Mouse (Mus musculus) midbrain, embryonic 14.5 days (tissue): ENCODE measurements around the gene LTO1. TPM values are rescaled to one million over a fixed set of nuclear protein-coding genes. Genes with fewer than 3 reads are reported as not detected.

ENCODE experiments used
- ATAC-seq: fragments of 200-750 bp; cut with Nextera tagmentation; 2 replicates; pipeline ENCODE4 v1.8.0; 2017; ENCODE audit warnings: moderate number of reproducible peaks, moderate library complexity; ENCODE audit not compliant: low FRiP score, low TSS enrichment
- DNase-seq: peaks from one replicate; pipeline ENCODE4 v3.0.0-alpha.2; 2015
- H3K27ac ChIP-seq: fragments of 300-500 bp; sonication (generic); replicated peaks from 2 replicates; pipeline ENCODE4 v1.5.1; 2014; ENCODE audit warnings: mild to moderate bottlenecking, low read depth, low read length, moderate library complexity
- H3K27me3 ChIP-seq: fragments of 300-500 bp; sonication (generic); 2 replicates; pipeline ENCODE4 v1.6.1; 2014; ENCODE audit warnings: low read length, control low read depth, mixed read lengths; ENCODE audit not compliant: control insufficient read depth, insufficient read depth
- H3K36me3 ChIP-seq: fragments of 300-500 bp; sonication (generic); 2 replicates; pipeline ENCODE4 v1.6.1; 2014; ENCODE audit warnings: low read length, control low read depth; ENCODE audit not compliant: control insufficient read depth, insufficient read depth
- H3K4me1 ChIP-seq: fragments of 300-500 bp; sonication (generic); 2 replicates; pipeline ENCODE4 v1.6.1; 2014; ENCODE audit warnings: mild to moderate bottlenecking, antibody characterized with exemption, low read length, control low read depth; ENCODE audit not compliant: control insufficient read depth, insufficient read depth
- H3K4me2 ChIP-seq: fragments of 300-500 bp; sonication (generic); 2 replicates; pipeline ENCODE4 v1.6.1; 2014; ENCODE audit warnings: mild to moderate bottlenecking, low read length, moderate library complexity
- H3K4me3 ChIP-seq: fragments of 300-500 bp; sonication (generic); replicated peaks from 2 replicates; pipeline ENCODE4 v1.5.1; 2014; ENCODE audit warnings: low read depth, low read length
- H3K9ac ChIP-seq: fragments of 300-500 bp; sonication (generic); replicated peaks from 2 replicates; pipeline ENCODE4 v1.6.1; 2014; ENCODE audit warnings: mild to moderate bottlenecking, low read length, moderate library complexity
- H3K9me3 ChIP-seq: fragments of 300-500 bp; sonication (generic); 2 replicates; pipeline ENCODE4 v1.6.1; 2016; ENCODE audit warnings: low read length, control low read depth, mixed read lengths; ENCODE audit not compliant: control insufficient read depth
- WGBS: fragments of 180-500 bp; shearing (Covaris S2); extraction: QIAGEN DNeasy Blood & Tissue Kit; methylation state at CpG from one replicate; pipeline ENCODE4 v1.1.7; 2014; 5-methylcytosine and 5-hydroxymethylcytosine counted together
- polyA plus RNA-seq: library from polyadenylated mRNA; unstranded; fragments of >200 nt; fragmentation: Nextera tagmentation; extraction: Ambion mirVana; gene quantifications from 2 replicates; pipeline ENCODE4 v1.2.1, GENCODE M21; 2014

The LTO1 gene
- polyA plus RNA-seq, 1 experiment from 2014 or later: 25.4 TPM

- Histone ChIP-seq H3K4me1 (peaks cover 15% of the 10 kb centered on the region), H3K4me3 (no peak overlapping the region), H3K9ac (no peak overlapping the region), H3K36me3 (peaks cover 20% of the 10 kb centered on the region), H3K27me3 (peaks cover 13% of the 10 kb centered on the region; the same call in 1 of the 2 replicates), H3K4me2 (no peak overlapping the region), H3K27ac (no peak overlapping the region), H3K9me3 (no peaks in the 10 kb centered on the region)
- DNase-seq: no peak
- ATAC-seq: no peak
- WGBS: 62% methylated on average over 5 of the region's 5 CpGs
Measured at GRCm38 (mm10) chr7:144934901-144935300, 20.0 kb downstream of the LTO1 start.

GRCm38 (mm10) chr7:144935563-144935962 lies 20.7 kb downstream of the LTO1 start:
- DNase-seq (peak; percentile 77), ATAC-seq (no peak)
- Histone ChIP-seq H3K4me1 (peaks cover 21% of the 10 kb centered on the region), H3K36me3 (peaks cover 18% of the 10 kb centered on the region), H3K9me3 (no peaks in the 10 kb centered on the region), H3K27ac (no peak overlapping the region), H3K27me3 (peaks cover 17% of the 10 kb centered on the region; the same call in 1 of the 2 replicates), H3K4me2 (no peak overlapping the region), H3K4me3 (no peak overlapping the region), H3K9ac (no peak overlapping the region)
- 53% methylated on average over 5 of the region's 5 CpGs for WGBS

- DNase-seq: no peak
- H3K27ac ChIP-seq: no peak overlapping the region
- H3K4me3 ChIP-seq: no peak overlapping the region
- 84% methylated on average over 4 of the region's 4 CpGs for WGBS
- H3K4me1 ChIP-seq: peaks cover 24% of the 10 kb centered on the region
- H3K4me2 ChIP-seq: peak overlapping the region; percentile 96
- H3K9me3 ChIP-seq: no peaks in the 10 kb centered on the region
- ATAC-seq: no peak
- H3K9ac ChIP-seq: no peak overlapping the region
- peaks cover 21% of the 10 kb centered on the region; the same call in 1 of the 2 replicates for H3K27me3 ChIP-seq
- peaks cover 18% of the 10 kb centered on the region for H3K36me3 ChIP-seq
Measured at GRCm38 (mm10) chr7:144936311-144936880, 21.5 kb downstream of the LTO1 start.

- peak overlapping the region; percentile 62 for H3K9ac ChIP-seq
- H3K4me1 ChIP-seq: peaks cover 35% of the 10 kb centered on the region
- H3K27me3 ChIP-seq: peaks cover 32% of the 10 kb centered on the region
- H3K4me3 ChIP-seq: peak overlapping the region; percentile 48
- ATAC-seq (peak; percentile 35; the same call in 1 of the 2 replicates), DNase-seq (peak; percentile 95)
- WGBS: 2% methylated on average over 20 of the region's 20 CpGs
- no peaks in the 10 kb centered on the region for H3K9me3 ChIP-seq
- 0 out of 2 replicates have a peak overlapping the region, but pooled peaks have one; percentile 20 for H3K27ac ChIP-seq
- peak overlapping the region; percentile 96 for H3K4me2 ChIP-seq
- H3K36me3 ChIP-seq: peaks cover 17% of the 10 kb centered on the region
Measured at GRCm38 (mm10) chr7:144937490-144937889, 22.6 kb downstream of the LTO1 start.

GRCm38 (mm10) chr7:144937899-144938517 lies 23.1 kb downstream of the LTO1 start:
- peaks cover 38% of the 10 kb centered on the region for H3K27me3 ChIP-seq
- peak overlapping the region; percentile 96 for H3K4me2 ChIP-seq
- peak overlapping the region; percentile 48 for H3K4me3 ChIP-seq
- under 1% methylated on average over 39 of the region's 39 CpGs for WGBS
- no peak for ATAC-seq
- peak overlapping the region; percentile 62 for H3K9ac ChIP-seq
- peak; percentile 54 for DNase-seq
- peak overlapping the region; percentile 20; the same call in 1 of the 2 replicates for H3K27ac ChIP-seq
- H3K4me1 ChIP-seq: peaks cover 40% of the 10 kb centered on the region
- peaks cover 12% of the 10 kb centered on the region for H3K36me3 ChIP-seq
- H3K9me3 ChIP-seq: no peaks in the 10 kb centered on the region

GRCm38 (mm10) chr7:144938661-144939343 lies 23.9 kb downstream of the LTO1 start:
- H3K4me3 ChIP-seq: peak overlapping the region; percentile 48
- no peaks in the 10 kb centered on the region for H3K9me3 ChIP-seq
- under 1% methylated on average over 32 of the region's 32 CpGs for WGBS
- DNase-seq (peak; percentile 33), ATAC-seq (no peak)
- peak overlapping the region; percentile 96 for H3K4me2 ChIP-seq
- H3K9ac ChIP-seq: peak overlapping the region; percentile 62
- H3K4me1 ChIP-seq: peaks cover 42% of the 10 kb centered on the region
- H3K27ac ChIP-seq: peak overlapping the region; percentile 64; the same call in 1 of the 2 replicates
- peaks cover 4% of the 10 kb centered on the region; the same call in 1 of the 2 replicates for H3K36me3 ChIP-seq
- H3K27me3 ChIP-seq: peaks cover 42% of the 10 kb centered on the region

GRCm38 (mm10) chr7:144939344-144940002 lies 24.6 kb downstream of the LTO1 start, which contains the start of gene Ccnd1:
Gene Ccnd1, minus strand, starts transcription at chr7:144939925.
- H3K36me3 ChIP-seq: no peaks in the 10 kb centered on the region
- peak within 1 kb of the TSS; percentile 64; the same call in 1 of the 2 replicates for H3K27ac ChIP-seq
- DNase-seq (peak; percentile 82), ATAC-seq (peak; percentile 40)
- H3K9ac ChIP-seq: peak within 1 kb of the TSS; percentile 62
- H3K4me1 ChIP-seq: peaks cover 42% of the 10 kb centered on the region
- peaks cover 42% of the 10 kb centered on the region for H3K27me3 ChIP-seq
- under 1% methylated on average over 44 of the region's 45 CpGs for WGBS
- no peaks in the 10 kb centered on the region for H3K9me3 ChIP-seq
- peak within 1 kb of the TSS; percentile 96 for H3K4me2 ChIP-seq
- H3K4me3 ChIP-seq: peak within 1 kb of the TSS; percentile 48

- H3K9ac ChIP-seq: no peak overlapping the region
Measured at GRCm38 (mm10) chr7:144940003-144940571, 25.2 kb downstream of the LTO1 start.

More at GRCm38 (mm10) chr7:144940003-144940571, 25.2 kb downstream of the LTO1 start:
- Histone ChIP-seq H3K27ac (peak overlapping the region; percentile 33; the same call in 1 of the 2 replicates), H3K27me3 (peaks cover 42% of the 10 kb centered on the region), H3K36me3 (no peaks in the 10 kb centered on the region), H3K4me3 (peak overlapping the region; percentile 48; the same call in 1 of the 2 replicates), H3K4me2 (peak overlapping the region; percentile 96), H3K4me1 (peaks cover 42% of the 10 kb centered on the region), H3K9me3 (no peaks in the 10 kb centered on the region)
- peak; percentile 50 for DNase-seq
- WGBS: under 1% methylated on average over 22 of the region's 22 CpGs
- 0 out of 2 replicates have a peak, but pooled peaks have one; percentile 31 for ATAC-seq
